Mouse (Mus musculus) CD4-positive, CD25-positive, alpha-beta regulatory T cell, adult 4 months (primary cell): ENCODE measurements around the gene Dnase1l3. TPM values are rescaled to one million over a fixed set of nuclear protein-coding genes. Genes with fewer than 3 reads are reported as not detected.

ENCODE experiments used
- ATAC-seq: one replicate; pipeline ENCODE4 v1.8.0; 2017
- polyA plus RNA-seq, 2 experiments: library from polyadenylated mRNA; unstranded; fragments of 100-300 nt; shearing (Covaris generic); gene quantifications; one replicate each; pipeline ENCODE4 v1.2.1; 2017

The Dnase1l3 gene
- polyA plus RNA-seq, 2 experiments from 2014 or later: 4.6 to 8.5 TPM

DNA sequence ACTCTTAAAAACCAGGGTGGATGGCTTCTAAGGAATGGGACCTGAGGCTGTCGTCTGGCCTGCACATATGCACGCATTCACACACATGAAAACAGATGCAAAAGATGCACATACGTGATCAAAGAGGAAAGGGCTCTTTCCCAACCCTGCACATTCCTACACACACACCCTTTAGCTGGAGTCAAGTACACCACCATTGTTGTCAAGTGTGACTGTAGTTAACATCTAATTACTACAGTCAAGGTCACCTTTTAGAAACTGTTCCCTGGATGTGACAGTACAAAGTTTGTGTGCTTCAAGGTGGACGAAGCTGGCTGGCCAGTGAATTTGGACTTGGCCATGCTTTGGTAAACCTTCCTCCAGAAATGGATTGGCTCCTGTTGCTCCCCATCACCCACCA is 62.2 kb downstream of the Dnase1l3 start:
- no peak for ATAC-seq

- peak; percentile 17 for ATAC-seq
These were observed 65.3 kb downstream of the Dnase1l3 start for GRCm38 (mm10) chr14:7929029-7929428.

DNA sequence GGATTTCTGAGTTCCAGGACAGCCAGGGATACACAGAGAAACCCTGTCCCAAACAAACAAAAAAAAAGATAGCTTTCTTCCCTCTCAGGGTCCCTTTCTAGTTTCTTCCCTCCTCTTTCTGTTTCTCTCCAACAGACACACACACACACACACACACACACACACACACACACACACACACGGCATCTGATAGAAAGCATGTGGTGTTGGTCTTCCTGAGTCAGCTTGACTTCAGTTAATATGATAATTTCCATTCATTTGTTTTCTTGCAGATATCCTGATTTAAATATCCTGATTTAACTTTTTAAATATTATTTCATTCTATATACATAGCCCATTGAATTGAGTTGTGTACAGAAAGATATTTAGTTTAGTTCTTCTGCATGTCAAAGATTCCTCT is 66.0 kb downstream of the Dnase1l3 start:
- no peak for ATAC-seq

- ATAC-seq: no peak
These were observed 70.7 kb downstream of the Dnase1l3 start for GRCm38 (mm10) chr14:7923635-7924034.

DNA sequence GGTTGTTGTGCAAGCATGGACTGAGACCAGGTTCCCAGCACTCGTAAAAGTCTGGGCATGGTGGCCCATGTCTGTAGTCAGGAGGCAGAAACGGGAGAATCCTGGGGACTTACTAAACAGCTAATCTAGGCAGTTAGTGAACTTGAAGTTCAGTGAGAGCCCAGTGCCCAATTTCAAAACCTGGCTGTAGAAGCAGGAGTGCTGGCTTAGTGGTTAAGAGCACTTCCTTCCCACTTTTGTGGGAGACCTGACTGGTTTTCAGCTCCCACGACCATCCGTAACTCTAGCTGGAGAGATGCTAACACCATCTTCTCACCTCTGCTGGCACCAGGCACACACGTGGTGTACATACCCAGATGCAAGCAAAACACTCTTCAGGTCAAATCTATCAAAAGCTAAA is 72.9 kb downstream of the Dnase1l3 start:
- no peak for ATAC-seq

GRCm38 (mm10) chr14:7919921-7920320 is 74.5 kb downstream of the Dnase1l3 start:
- no peak for ATAC-seq

DNA sequence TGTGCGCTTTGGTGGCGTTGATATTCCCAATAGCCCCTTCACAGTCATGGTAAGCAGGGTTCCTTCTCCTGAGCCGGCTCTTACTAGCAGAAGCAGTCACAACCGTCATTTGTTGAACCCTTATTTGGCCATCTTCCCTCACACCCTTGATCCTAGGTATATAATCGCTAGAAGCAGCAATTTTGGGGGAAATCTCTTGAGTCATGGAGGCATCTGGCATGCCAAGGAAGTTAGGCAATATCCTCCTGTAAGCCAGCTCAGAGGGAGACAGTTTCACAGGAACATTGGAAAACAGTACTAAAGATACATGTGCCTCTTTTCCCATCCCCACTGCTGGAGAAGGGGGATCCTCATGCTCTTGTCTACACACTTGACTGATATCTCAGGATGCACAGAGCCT is 75.1 kb downstream of the Dnase1l3 start:
- no peak for ATAC-seq

GRCm38 (mm10) chr14:7918150-7918991 is 76.0 kb downstream of the Dnase1l3 start:
- ATAC-seq: no peak

Other genes with a start within 250 kb of the Dnase1l3 start
- gene Gm26661, start 203.0 kb downstream of the Dnase1l3 start, polyA plus RNA-seq: not detected
- gene Flnb, start 176.6 kb downstream of the Dnase1l3 start, polyA plus RNA-seq: 1 to 10 TPM; 5.0 to 7.5 TPM
- gene Gm45521, start 37.3 kb downstream of the Dnase1l3 start, polyA plus RNA-seq: not detected
- 10 to 100 TPM; 31.1 to 32.8 TPM for gene Abhd6, start 8.3 kb upstream of the Dnase1l3 start, polyA plus RNA-seq
- 10 to 100 TPM; 36.6 to 42.7 TPM for gene Rpp14, start 85.8 kb upstream of the Dnase1l3 start, polyA plus RNA-seq
- gene Pxk, start 103.6 kb upstream of the Dnase1l3 start, polyA plus RNA-seq: 10 to 100 TPM; 29.4 to 38.5 TPM
- 100 to 1,000 TPM; 139 to 163 TPM for gene Pdhb, start 178.5 kb upstream of the Dnase1l3 start, polyA plus RNA-seq
- gene Kctd6, start 219.6 kb upstream of the Dnase1l3 start, polyA plus RNA-seq: 1 to 10 TPM; 2.0 to 3.4 TPM